Mouse (Mus musculus) hindbrain, embryonic 15.5 days (tissue): ENCODE results near the gene Srr. TPM values are rescaled to one million over a fixed set of nuclear protein-coding genes. Genes with fewer than 3 reads are reported as not detected.

Experiments used
- ATAC-seq: fragments of 200-750 bp; cut with Nextera tagmentation; 2 replicates; pipeline ENCODE4 v1.8.0; 2017; ENCODE audit warnings: low read depth, moderate number of reproducible peaks, moderate TSS enrichment; ENCODE audit not compliant: low FRiP score
- H3K27ac ChIP-seq: fragments of 300-500 bp; sonication (generic); replicated peaks from 2 replicates; pipeline ENCODE4 v1.5.1; 2015; ENCODE audit warnings: mild to moderate bottlenecking, inconsistent platforms
- H3K27me3 ChIP-seq: fragments of 300-500 bp; sonication (generic); 2 replicates; pipeline ENCODE4 v1.6.1; 2015; ENCODE audit warnings: control low read depth, inconsistent platforms
- H3K36me3 ChIP-seq: fragments of 300-500 bp; sonication (generic); 2 replicates; pipeline ENCODE4 v1.6.1; 2015; ENCODE audit warnings: control low read depth, inconsistent platforms
- H3K4me1 ChIP-seq: fragments of 300-500 bp; sonication (generic); replicated peaks from 2 replicates; pipeline ENCODE4 v1.6.1; 2015; ENCODE audit warnings: control low read depth, inconsistent platforms
- H3K4me2 ChIP-seq: fragments of 300-500 bp; sonication (generic); 2 replicates; pipeline ENCODE4 v1.6.1; 2015; ENCODE audit warnings: moderate library complexity, mild to moderate bottlenecking, inconsistent platforms
- H3K4me3 ChIP-seq: fragments of 300-500 bp; sonication (generic); 2 replicates; pipeline ENCODE4 v1.5.1; 2015; ENCODE audit warnings: mild to moderate bottlenecking, inconsistent platforms
- H3K9ac ChIP-seq: fragments of 300-500 bp; sonication (generic); 2 replicates; pipeline ENCODE4 v1.6.1; 2015; ENCODE audit warnings: inconsistent platforms
- H3K9me3 ChIP-seq: fragments of 300-500 bp; sonication (generic); 2 replicates; pipeline ENCODE4 v1.6.1; 2016; ENCODE audit warnings: control low read depth, inconsistent platforms
- WGBS: fragments of 180-500 bp; shearing (Covaris S2); methylation state at CpG from one replicate; pipeline ENCODE4 v1.1.7; 2015; 5-methylcytosine and 5-hydroxymethylcytosine counted together
- polyA plus RNA-seq: library from polyadenylated mRNA; unstranded; fragments of >200 nt; fragmentation: Nextera tagmentation; extraction: Ambion mirVana; gene quantifications from 2 replicates; pipeline ENCODE4 v1.2.1, GENCODE M21; 2015

Srr gene
- polyA plus RNA-seq, 1 experiment from 2014 or later = 38.3 TPM

DNA sequence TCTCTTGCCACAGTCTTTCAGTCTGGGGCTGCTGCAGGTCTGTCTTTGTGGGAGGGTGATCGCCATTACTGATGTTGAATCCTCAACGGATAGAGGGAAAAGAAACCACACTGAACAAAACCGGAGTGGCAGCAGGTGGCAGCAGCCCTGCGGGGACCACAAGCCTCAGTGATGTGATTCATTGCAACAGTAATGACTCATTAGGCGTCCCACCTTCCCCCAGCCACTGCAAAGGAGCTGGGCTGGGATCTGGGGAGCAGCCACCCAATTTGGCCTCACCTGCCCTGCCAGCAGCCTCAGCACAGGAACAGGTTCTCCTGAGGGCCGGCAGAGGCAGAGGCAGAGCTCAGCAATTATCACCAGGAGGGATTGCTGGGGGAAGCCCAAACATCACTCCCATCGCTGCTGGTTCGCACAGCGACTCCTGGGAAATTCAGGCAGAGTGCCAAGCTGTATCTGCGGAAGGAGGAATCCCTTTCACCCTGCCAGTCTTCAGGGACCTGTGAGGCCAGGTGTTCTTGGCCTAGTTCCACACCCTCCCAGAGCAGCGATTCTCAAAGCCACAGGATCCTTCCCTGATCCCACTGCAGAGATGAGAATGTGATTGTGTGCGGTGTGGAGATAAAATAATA is 54.6 kb downstream of the Srr start:
- H3K9me3 ChIP-seq = no peaks in the 10 kb centered on the region
- peak overlapping the region; percentile 73 for H3K27ac ChIP-seq
- no peak for ATAC-seq
- peak overlapping the region; percentile 26 for H3K9ac ChIP-seq
- no peaks in the 10 kb centered on the region for H3K27me3 ChIP-seq
- H3K4me2 ChIP-seq = peak overlapping the region; percentile 26; the same call in 1 of the 2 replicates
- H3K4me1 ChIP-seq = peaks cover 41% of the 10 kb centered on the region
- 16% methylated on average over 12 of the region's 12 CpGs for WGBS
- H3K36me3 ChIP-seq = peaks cover 23% of the 10 kb centered on the region
- no peak overlapping the region for H3K4me3 ChIP-seq

DNA sequence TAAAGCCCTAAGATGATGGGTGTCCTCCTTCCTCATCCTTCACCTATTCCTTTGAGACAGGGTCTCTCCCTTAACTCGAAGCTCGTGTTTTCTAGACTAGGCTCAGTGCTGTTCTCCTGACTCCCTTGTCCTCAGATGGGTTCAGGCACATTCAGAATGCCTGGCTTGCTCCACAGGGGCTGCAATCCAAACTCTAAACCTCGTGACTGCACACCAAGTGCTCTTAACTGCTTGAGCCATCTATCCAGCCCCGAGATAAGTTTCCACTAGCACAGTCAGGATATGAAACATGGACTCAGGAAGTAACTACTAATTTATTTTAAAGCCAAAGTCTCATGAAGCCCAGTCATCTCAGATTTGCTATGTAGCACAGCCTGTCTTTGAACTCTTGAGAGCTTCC is 55.2 kb downstream of the Srr start:
- Histone ChIP-seq H3K27ac (peak overlapping the region; percentile 9; the same call in 1 of the 2 replicates), H3K27me3 (no peaks in the 10 kb centered on the region), H3K4me3 (no peak overlapping the region), H3K9me3 (no peaks in the 10 kb centered on the region), H3K4me1 (peaks cover 38% of the 10 kb centered on the region), H3K9ac (no peak overlapping the region), H3K36me3 (peaks cover 23% of the 10 kb centered on the region), H3K4me2 (no peak overlapping the region)
- ATAC-seq = no peak
- WGBS = 80% methylated on average over 4 of the region's 4 CpGs

DNA sequence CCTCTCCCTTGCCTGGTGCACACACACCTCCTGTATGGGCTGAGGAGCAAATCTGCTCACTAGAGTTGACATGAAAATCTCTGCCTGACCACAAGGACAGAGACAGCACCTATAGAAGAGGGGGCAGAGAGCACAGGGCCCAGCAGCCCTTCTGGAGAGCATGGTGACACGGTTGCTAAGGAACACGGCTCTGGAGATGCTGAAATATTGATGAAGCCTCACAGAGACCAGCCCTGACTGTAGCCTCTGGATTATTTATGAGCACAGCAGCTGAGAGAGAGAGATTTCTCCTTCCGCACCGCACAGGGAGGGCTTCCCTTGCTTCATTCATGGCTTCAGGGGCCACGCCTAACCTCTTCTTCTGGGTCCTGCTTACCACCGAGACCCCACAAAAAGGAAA is 56.1 kb downstream of the Srr start:
- Histone ChIP-seq H3K9me3 (no peaks in the 10 kb centered on the region), H3K27ac (peak overlapping the region; percentile 69), H3K4me2 (no peak overlapping the region), H3K4me3 (no peak overlapping the region), H3K36me3 (peaks cover 30% of the 10 kb centered on the region), H3K4me1 (peaks cover 37% of the 10 kb centered on the region), H3K9ac (no peak overlapping the region), H3K27me3 (no peaks in the 10 kb centered on the region)
- 74% methylated on average over 6 of the region's 6 CpGs for WGBS
- peak; percentile 63; the same call in 1 of the 2 replicates for ATAC-seq

DNA sequence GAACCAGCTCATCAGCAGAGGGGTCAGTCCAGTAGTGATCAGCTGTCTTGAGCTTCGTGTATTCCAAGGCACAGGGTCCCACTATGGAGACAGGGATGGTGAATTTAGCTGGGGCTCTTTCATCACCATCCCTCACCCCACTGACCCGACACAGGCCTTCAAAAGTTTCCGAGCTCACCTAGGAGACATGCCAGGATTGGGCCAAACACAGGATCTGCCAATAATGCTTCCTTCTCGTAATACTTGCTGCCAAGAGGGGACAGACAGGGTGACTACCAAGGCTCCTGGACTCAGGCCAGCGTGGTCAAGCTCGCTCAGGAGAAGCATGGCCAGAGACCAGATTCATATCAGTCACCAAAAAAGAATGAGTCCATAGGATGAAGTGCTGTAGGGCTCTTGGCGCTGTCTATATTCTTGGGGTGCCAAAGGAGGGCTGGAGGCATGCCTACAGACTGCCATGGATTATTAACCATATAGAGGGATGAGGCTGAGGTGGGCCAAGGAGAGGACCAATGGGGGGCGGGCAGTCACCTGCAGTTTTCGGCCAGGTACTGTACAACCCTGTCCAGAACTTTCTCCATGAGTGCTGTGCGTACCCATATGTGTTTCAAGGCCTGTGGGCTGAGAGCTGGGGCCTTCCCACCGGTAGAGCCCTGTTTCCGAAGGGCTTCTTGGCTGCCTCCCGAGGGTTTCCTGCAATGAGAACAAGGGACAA is 57.5 kb downstream of the Srr start:
- peaks cover 36% of the 10 kb centered on the region for H3K4me1 ChIP-seq
- no peak overlapping the region for H3K4me3 ChIP-seq
- H3K4me2 ChIP-seq = no peak overlapping the region
- H3K36me3 ChIP-seq = peaks cover 43% of the 10 kb centered on the region
- ATAC-seq = no peak
- no peak overlapping the region for H3K9ac ChIP-seq
- WGBS = 85% methylated on average over 13 of the region's 13 CpGs
- H3K27ac ChIP-seq = no peak overlapping the region
- H3K9me3 ChIP-seq = no peaks in the 10 kb centered on the region
- no peaks in the 10 kb centered on the region for H3K27me3 ChIP-seq

DNA sequence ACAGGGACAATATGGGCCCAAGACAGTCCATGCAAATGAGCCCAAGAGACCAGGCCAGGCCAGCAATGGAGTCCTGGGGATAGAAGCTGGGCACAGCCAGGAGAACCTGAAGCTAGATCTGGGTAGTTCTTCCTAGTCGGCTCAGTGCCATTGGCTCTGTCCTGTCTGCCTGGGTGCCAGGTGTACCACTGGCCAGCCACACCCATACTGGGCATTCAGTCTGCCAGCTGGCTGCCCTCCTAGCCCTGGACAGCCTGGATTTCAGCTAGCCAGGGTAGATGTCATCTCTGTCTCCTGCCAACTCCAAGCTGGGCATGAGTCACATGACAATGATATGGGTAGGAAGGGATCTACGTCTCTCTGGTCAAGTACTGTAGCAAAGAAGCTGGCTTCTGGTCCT is 58.6 kb downstream of the Srr start:
- Histone ChIP-seq H3K9me3 (no peaks in the 10 kb centered on the region), H3K4me3 (no peak overlapping the region), H3K4me1 (peaks cover 36% of the 10 kb centered on the region), H3K9ac (no peak overlapping the region), H3K4me2 (no peak overlapping the region), H3K27me3 (no peaks in the 10 kb centered on the region), H3K36me3 (peaks cover 43% of the 10 kb centered on the region), H3K27ac (no peak overlapping the region)
- WGBS = 79% methylated on average over 2 of the region's 2 CpGs
- ATAC-seq = no peak

DNA sequence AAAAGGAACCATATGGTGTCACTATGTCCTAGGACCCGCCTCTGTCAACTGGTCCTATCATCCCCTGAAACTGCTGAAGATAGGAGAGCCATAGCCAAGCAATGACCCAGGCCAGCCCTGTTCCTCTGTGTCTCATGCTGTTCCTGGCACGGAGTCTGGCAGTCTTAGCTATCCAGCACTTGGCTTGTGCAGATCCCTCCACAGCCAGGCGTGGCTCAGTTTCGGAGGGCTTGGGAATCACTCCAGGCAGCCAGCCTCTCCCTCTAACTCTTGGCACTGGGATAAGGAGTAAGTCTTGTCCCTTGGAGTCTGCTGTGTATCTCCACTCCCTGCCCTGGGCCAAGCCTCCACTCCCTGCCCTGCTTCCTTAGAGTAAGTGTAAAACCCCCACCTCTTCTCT is 59.1 kb downstream of the Srr start:
- Histone ChIP-seq H3K27me3 (no peaks in the 10 kb centered on the region), H3K4me2 (no peak overlapping the region), H3K9me3 (no peaks in the 10 kb centered on the region), H3K4me3 (no peak overlapping the region), H3K4me1 (peaks cover 32% of the 10 kb centered on the region), H3K36me3 (peaks cover 43% of the 10 kb centered on the region), H3K9ac (no peak overlapping the region), H3K27ac (no peak overlapping the region)
- WGBS = 76% methylated on average over 4 of the region's 4 CpGs
- ATAC-seq = peak; percentile 57

DNA sequence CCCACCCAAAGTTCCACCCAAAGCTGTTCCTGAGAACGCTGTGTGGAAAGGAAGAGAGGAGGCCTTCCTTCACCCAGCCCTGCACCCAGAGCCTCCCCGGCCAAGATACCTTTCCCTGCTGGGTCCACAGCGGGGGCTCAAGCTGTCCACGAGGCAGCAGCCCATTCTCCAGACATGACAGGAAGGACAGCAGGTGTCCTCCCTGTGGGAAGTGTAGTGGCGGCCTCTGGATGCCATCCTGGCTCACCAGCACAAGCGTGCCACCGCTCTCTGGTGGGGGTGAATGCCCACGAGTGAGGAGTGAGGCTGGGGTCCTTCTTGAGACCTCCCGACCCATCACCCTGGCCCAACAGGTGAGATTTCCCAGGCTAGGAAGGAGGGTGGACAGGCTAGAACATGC is 60.5 kb downstream of the Srr start:
- Histone ChIP-seq H3K36me3 (peaks cover 46% of the 10 kb centered on the region), H3K27me3 (no peaks in the 10 kb centered on the region), H3K4me3 (no peak overlapping the region), H3K9ac (no peak overlapping the region), H3K9me3 (no peaks in the 10 kb centered on the region), H3K4me1 (peaks cover 19% of the 10 kb centered on the region), H3K4me2 (no peak overlapping the region), H3K27ac (no peak overlapping the region)
- no peak for ATAC-seq
- 86% methylated on average over 9 of the region's 9 CpGs for WGBS

DNA sequence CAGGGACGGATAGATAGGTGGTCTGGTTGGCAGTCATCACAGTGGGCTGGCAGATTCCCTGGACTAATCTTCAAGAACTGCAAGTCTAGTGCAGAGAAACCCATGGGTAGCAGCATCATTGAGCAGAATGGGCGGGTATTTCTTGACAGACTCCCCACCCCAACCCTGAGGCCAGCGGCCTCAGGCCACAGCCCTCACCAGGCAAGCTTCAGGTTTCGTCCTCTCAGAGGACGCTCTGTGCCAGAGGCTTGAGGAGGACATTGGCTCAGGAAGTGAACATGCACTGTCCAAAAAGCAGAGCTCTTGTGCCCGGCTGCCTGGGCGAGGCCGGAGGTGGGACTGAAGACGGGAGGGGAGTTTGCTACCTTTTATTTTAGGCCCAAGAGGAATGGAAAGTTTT is 61.3 kb downstream of the Srr start:
- 89% methylated on average over 9 of the region's 9 CpGs for WGBS
- H3K9ac ChIP-seq = no peak overlapping the region
- ATAC-seq = no peak
- no peaks in the 10 kb centered on the region for H3K27me3 ChIP-seq
- H3K9me3 ChIP-seq = no peaks in the 10 kb centered on the region
- peaks cover 50% of the 10 kb centered on the region for H3K36me3 ChIP-seq
- H3K4me2 ChIP-seq = no peak overlapping the region
- H3K4me1 ChIP-seq = peaks cover 10% of the 10 kb centered on the region
- H3K4me3 ChIP-seq = no peak overlapping the region
- H3K27ac ChIP-seq = no peak overlapping the region

DNA sequence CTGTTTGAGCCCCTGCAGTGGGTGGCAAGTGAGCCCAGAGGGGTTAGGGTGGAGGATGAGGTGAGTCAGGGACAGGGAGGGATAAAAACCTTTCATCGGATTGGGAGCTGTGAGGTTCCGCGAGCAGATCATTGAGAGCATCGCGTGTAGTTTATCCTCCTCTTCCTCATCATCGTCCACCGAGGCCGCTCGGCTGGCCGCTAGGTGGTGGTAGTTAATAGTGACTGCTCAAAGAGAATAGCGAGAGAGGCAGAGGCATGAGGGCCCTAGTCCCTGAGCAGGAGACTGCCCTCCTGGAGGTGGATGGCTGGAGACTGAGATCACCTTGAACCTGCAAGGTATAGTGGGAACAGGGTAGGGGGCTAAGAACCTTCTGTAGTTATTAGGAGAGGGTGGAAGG is 62.3 kb downstream of the Srr start:
- no peak for ATAC-seq

DNA sequence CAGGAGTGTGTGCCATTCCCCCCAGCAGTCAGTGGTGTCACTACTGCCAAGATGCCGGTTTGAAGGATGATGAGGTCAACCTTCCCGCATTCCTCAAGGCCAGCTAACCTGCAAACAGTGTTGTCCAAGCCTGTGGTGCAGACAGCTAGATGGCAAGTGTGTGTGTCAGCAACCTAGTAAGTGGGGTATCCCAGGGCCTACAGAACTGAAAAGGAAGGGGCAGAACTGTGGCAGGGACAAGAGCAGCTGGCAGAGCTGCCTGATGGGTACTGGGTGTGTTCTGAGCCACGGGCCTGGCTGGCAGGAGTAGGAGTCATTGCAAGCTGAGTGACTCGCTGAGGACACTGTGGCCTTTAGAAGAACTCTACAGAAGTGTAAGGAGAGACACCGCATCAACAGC is 63.6 kb downstream of the Srr start:
- no peak overlapping the region for H3K4me2 ChIP-seq
- H3K4me3 ChIP-seq = no peak overlapping the region
- 90% methylated on average over 5 of the region's 5 CpGs for WGBS
- no peak overlapping the region for H3K27ac ChIP-seq
- no peaks in the 10 kb centered on the region for H3K9me3 ChIP-seq
- H3K36me3 ChIP-seq = peaks cover 51% of the 10 kb centered on the region
- H3K4me1 ChIP-seq = 0 out of 2 replicates have a peak, but pooled peaks cover 4% of the 10 kb centered on the region
- ATAC-seq = no peak
- no peaks in the 10 kb centered on the region for H3K27me3 ChIP-seq
- no peak overlapping the region for H3K9ac ChIP-seq

More for the DNA sequence above, 62.3 kb downstream of the Srr start:
- Histone ChIP-seq H3K4me2 (no peak overlapping the region), H3K36me3 (peaks cover 56% of the 10 kb centered on the region), H3K4me3 (no peak overlapping the region), H3K27ac (no peak overlapping the region), H3K9ac (no peak overlapping the region), H3K9me3 (no peaks in the 10 kb centered on the region), H3K4me1 (0 out of 2 replicates have a peak, but pooled peaks cover 6% of the 10 kb centered on the region), H3K27me3 (no peaks in the 10 kb centered on the region)
- WGBS = 28% methylated on average over 11 of the region's 11 CpGs

DNA sequence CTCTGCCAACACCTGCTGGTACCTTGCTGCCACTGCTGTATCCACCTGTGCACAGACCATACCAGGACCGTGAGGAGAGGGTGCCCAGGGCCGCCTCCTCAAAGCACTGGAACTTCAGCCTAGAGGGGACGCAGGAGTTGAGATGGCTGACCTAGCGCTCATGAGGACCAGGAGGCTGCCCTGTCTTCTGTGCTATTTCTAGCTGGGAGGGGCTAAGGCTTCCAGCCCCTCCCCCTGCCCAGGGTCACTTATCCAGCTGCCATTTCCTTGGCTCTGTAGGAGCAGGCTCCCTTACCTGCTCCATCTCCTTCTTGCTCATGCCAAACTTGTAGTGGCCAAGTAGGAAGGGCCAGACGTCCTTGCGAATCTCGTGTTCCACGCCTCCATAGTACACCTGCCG is 68.0 kb downstream of the Srr start:
- Histone ChIP-seq H3K36me3 (peaks cover 45% of the 10 kb centered on the region), H3K27me3 (no peaks in the 10 kb centered on the region), H3K9me3 (no peaks in the 10 kb centered on the region), H3K4me1 (no peaks in the 10 kb centered on the region), H3K9ac (no peak overlapping the region), H3K4me3 (no peak overlapping the region), H3K27ac (no peak overlapping the region), H3K4me2 (no peak overlapping the region)
- WGBS = 93% methylated on average over 9 of the region's 9 CpGs
- ATAC-seq = no peak
